Mouse (Mus musculus): ENCODE results near the gene Col15a1. TPM values are rescaled to one million over a fixed set of nuclear protein-coding genes. Genes with fewer than 3 reads are reported as not detected.

The Col15a1 gene
- polyA plus RNA-seq, 1 experiment: 59.5 TPM

DNA sequence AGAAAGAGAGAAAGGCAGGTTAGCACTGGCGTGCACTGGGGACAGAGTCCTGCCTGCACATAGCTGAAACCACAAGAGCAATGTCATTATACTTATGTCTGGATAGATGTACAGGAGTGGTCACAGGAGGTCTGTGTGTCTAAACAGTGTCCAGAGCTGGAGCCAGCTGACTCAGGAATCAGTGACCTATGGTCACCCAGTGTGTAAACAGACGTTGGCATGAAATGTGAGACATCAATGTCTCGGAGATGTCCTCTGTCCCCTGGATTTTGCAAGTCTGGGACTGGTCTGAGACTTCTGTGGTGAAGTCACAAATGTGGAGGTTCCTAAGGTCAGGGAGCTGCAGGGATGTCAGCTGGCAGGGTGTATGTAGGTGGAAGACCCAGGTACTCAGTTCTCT lies 50.2 kb downstream of the Col15a1 start:
- no peaks in the 10 kb centered on the region for H3K4me1 ChIP-seq (ENCODE audit: control insufficient read depth, insufficient read depth, low read length)
- no peak overlapping the region for H3K4me3 ChIP-seq (ENCODE audit: insufficient read depth, low read depth, low read length)
- DNase-seq: no peak
- no peaks in the 10 kb centered on the region for H3K27me3 ChIP-seq (replicated peaks; ENCODE audit: control insufficient read depth, insufficient read depth, low read length)
- H3K36me3 ChIP-seq (ENCODE audit: control insufficient read depth, insufficient read depth, low read length): no peaks in the 10 kb centered on the region
- 59% methylated on average over 3 of the region's 3 CpGs for WGBS
- H3K27ac ChIP-seq (ENCODE audit: insufficient read depth, low read depth, low read length): no peak overlapping the region
- TF ChIP-seq CTCF (conservative IDR thresholded peaks at IDR 0.05; ENCODE audit: insufficient read depth, insufficient read length, low read depth, low read length) (no peak), POLR2A (IDR thresholded peaks at IDR 0.05; ENCODE audit: low read depth, low read length) (no peak)

GRCm38 (mm10) chr4:47261049-47261448 lies 53.1 kb downstream of the Col15a1 start:
- Histone ChIP-seq H3K27ac (ENCODE audit: insufficient read depth, low read depth, low read length) (no peak overlapping the region), H3K4me1 (ENCODE audit: control insufficient read depth, insufficient read depth, low read length) (no peaks in the 10 kb centered on the region), H3K27me3 (replicated peaks; ENCODE audit: control insufficient read depth, insufficient read depth, low read length) (no peaks in the 10 kb centered on the region), H3K4me3 (ENCODE audit: insufficient read depth, low read depth, low read length) (no peak overlapping the region), H3K36me3 (ENCODE audit: control insufficient read depth, insufficient read depth, low read length) (no peaks in the 10 kb centered on the region)
- WGBS: 57% methylated on average over 6 of the region's 6 CpGs
- peak; percentile 44 for DNase-seq
- TF ChIP-seq POLR2A (IDR thresholded peaks at IDR 0.05; ENCODE audit: low read depth, low read length) (no peak), CTCF (conservative IDR thresholded peaks at IDR 0.05; ENCODE audit: insufficient read depth, insufficient read length, low read depth, low read length) (no peak)

GRCm38 (mm10) chr4:47261919-47262318 lies 54.0 kb downstream of the Col15a1 start:
- no peaks in the 10 kb centered on the region for H3K4me1 ChIP-seq (ENCODE audit: control insufficient read depth, insufficient read depth, low read length)
- no peaks in the 10 kb centered on the region for H3K36me3 ChIP-seq (ENCODE audit: control insufficient read depth, insufficient read depth, low read length)
- no peak overlapping the region for H3K27ac ChIP-seq (ENCODE audit: insufficient read depth, low read depth, low read length)
- no peak for DNase-seq
- TF ChIP-seq CTCF (conservative IDR thresholded peaks at IDR 0.05; ENCODE audit: insufficient read depth, insufficient read length, low read depth, low read length) (no peak), POLR2A (IDR thresholded peaks at IDR 0.05; ENCODE audit: low read depth, low read length) (no peak)
- no peaks in the 10 kb centered on the region for H3K27me3 ChIP-seq (replicated peaks; ENCODE audit: control insufficient read depth, insufficient read depth, low read length)
- 68% methylated on average over 5 of the region's 5 CpGs for WGBS
- H3K4me3 ChIP-seq (ENCODE audit: insufficient read depth, low read depth, low read length): no peak overlapping the region

DNA sequence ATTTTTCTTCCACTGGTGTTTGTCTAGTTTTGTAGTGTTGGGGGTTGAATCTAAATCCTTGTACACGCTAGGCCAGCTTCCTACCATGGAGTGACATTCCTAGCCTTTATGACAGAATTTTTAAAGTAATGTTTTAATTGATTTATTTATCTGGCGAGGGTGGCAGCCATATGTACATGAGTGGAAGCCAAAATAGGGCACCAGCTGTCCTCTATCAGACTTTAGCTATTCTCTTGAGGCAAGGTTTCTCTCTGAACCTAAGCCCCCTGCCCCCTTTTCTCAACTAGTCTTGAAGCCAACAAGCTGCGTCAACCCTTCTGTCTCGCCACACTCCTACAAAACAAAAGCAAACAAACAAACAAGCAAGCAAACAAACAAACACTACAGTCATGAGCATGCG lies 57.6 kb downstream of the Col15a1 start:
- H3K4me1 ChIP-seq (ENCODE audit: control insufficient read depth, insufficient read depth, low read length): no peaks in the 10 kb centered on the region
- H3K27me3 ChIP-seq (replicated peaks; ENCODE audit: control insufficient read depth, insufficient read depth, low read length): no peaks in the 10 kb centered on the region
- no peak overlapping the region for H3K4me3 ChIP-seq (ENCODE audit: insufficient read depth, low read depth, low read length)
- WGBS: 86% methylated on average over 5 of the region's 5 CpGs
- TF ChIP-seq POLR2A (IDR thresholded peaks at IDR 0.05; ENCODE audit: low read depth, low read length) (no peak), CTCF (conservative IDR thresholded peaks at IDR 0.05; ENCODE audit: insufficient read depth, insufficient read length, low read depth, low read length) (no peak)
- DNase-seq: no peak
- H3K36me3 ChIP-seq (ENCODE audit: control insufficient read depth, insufficient read depth, low read length): no peaks in the 10 kb centered on the region
- H3K27ac ChIP-seq (ENCODE audit: insufficient read depth, low read depth, low read length): no peak overlapping the region

- no peak for DNase-seq
- no peaks in the 10 kb centered on the region for H3K36me3 ChIP-seq (ENCODE audit: control insufficient read depth, insufficient read depth, low read length)
- no peaks in the 10 kb centered on the region for H3K27me3 ChIP-seq (replicated peaks; ENCODE audit: control insufficient read depth, insufficient read depth, low read length)
- 86% methylated on average over 9 of the region's 9 CpGs for WGBS
- no peak for TF ChIP-seq CTCF (conservative IDR thresholded peaks at IDR 0.05; ENCODE audit: insufficient read depth, insufficient read length, low read depth, low read length)
- no peak for TF ChIP-seq POLR2A (IDR thresholded peaks at IDR 0.05; ENCODE audit: low read depth, low read length)
- no peak overlapping the region for H3K4me3 ChIP-seq (ENCODE audit: insufficient read depth, low read depth, low read length)
- H3K4me1 ChIP-seq (ENCODE audit: control insufficient read depth, insufficient read depth, low read length): no peaks in the 10 kb centered on the region
- no peak overlapping the region for H3K27ac ChIP-seq (ENCODE audit: insufficient read depth, low read depth, low read length)
Measured at GRCm38 (mm10) chr4:47272452-47273130, 64.6 kb downstream of the Col15a1 start.

- H3K4me1 ChIP-seq (ENCODE audit: control insufficient read depth, insufficient read depth, low read length): no peaks in the 10 kb centered on the region
- no peaks in the 10 kb centered on the region for H3K36me3 ChIP-seq (ENCODE audit: control insufficient read depth, insufficient read depth, low read length)
- H3K4me3 ChIP-seq (ENCODE audit: insufficient read depth, low read depth, low read length): no peak overlapping the region
- no peaks in the 10 kb centered on the region for H3K27me3 ChIP-seq (replicated peaks; ENCODE audit: control insufficient read depth, insufficient read depth, low read length)
- no peak for TF ChIP-seq CTCF (conservative IDR thresholded peaks at IDR 0.05; ENCODE audit: insufficient read depth, insufficient read length, low read depth, low read length)
- no peak for TF ChIP-seq POLR2A (IDR thresholded peaks at IDR 0.05; ENCODE audit: low read depth, low read length)
- DNase-seq: no peak
- no peak overlapping the region for H3K27ac ChIP-seq (ENCODE audit: insufficient read depth, low read depth, low read length)
- 90% methylated on average over 8 of the region's 8 CpGs for WGBS
Measured at GRCm38 (mm10) chr4:47273795-47274194, 65.8 kb downstream of the Col15a1 start.

DNA sequence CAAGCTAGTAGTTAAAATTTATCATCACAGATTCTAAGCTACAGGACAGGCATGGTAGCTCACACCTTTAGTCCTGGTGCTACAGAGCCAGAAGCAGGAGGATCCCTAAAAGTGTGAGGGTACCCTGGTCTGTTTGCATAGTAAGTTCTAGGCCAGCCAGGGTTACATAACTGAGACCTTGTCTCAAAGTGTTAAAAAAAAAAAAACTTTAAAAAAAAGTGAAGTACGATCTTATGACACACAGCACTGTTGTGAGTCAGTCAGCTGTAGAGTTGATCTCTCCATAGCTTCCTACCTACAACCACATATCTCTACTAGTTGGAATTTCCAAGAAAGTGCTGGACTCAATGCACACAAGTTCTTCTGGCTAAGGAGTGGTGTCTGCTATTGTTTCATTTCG lies 67.0 kb downstream of the Col15a1 start:
- H3K4me1 ChIP-seq (ENCODE audit: control insufficient read depth, insufficient read depth, low read length): no peaks in the 10 kb centered on the region
- no peak for DNase-seq
- TF ChIP-seq CTCF (conservative IDR thresholded peaks at IDR 0.05; ENCODE audit: insufficient read depth, insufficient read length, low read depth, low read length) (no peak), POLR2A (IDR thresholded peaks at IDR 0.05; ENCODE audit: low read depth, low read length) (no peak)
- no peak overlapping the region for H3K4me3 ChIP-seq (ENCODE audit: insufficient read depth, low read depth, low read length)
- no peaks in the 10 kb centered on the region for H3K27me3 ChIP-seq (replicated peaks; ENCODE audit: control insufficient read depth, insufficient read depth, low read length)
- WGBS: 75% methylated on average over 2 of the region's 2 CpGs
- no peak overlapping the region for H3K27ac ChIP-seq (ENCODE audit: insufficient read depth, low read depth, low read length)
- H3K36me3 ChIP-seq (ENCODE audit: control insufficient read depth, insufficient read depth, low read length): no peaks in the 10 kb centered on the region

Data from kidney, adult 2 months (tissue).